Mouse (Mus musculus): ENCODE measurements around the gene Dhx16.
A peak's percentile ranks its signal among the peaks of the same experiment; 100 is the strongest.
"Not testable (repeated sequence)": the region's sequence is repeated elsewhere in the genome, so short reads cannot be mapped to it uniquely, and the experiment has no call there.

The Dhx16 gene

DNA sequence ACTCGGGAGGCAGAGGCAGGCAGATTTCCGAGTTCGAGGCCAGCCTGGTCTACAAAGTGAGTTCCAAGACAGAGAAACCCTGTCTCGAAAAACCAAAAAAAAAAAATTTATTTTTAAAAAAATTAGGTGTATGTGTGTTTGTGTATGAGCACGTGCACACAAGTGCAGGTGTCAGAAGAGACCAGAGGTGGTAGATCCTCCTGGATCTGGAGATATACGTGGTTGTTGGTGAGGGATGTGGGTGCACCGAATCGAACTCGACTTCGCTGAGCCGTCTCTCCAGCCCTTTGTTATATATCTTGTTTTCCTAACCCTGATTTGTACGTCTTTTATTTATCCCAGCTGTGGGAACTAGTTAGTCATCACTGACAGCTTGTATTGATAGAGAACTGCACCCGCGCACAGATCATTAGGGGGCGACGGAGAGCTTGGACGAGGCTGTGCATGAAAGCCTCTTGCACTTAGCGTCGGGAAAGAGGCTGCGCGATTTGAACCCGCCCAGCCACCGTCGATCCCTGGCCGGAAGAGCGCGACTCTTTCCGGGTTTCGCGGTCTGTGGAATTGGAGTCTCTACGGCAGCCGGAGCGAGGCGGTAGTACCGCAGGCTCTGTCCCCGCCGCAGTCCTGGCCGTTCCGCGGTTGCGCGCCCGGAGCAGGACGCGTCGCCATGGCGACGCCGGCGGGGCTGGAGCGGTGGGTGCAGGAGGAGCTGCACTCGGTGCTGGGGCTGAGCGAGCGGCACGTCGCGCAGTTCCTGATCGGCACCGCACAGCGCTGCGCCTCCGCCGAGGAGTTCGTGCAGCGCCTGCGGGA, at the start of gene Dhx16:
Gene Dhx16, plus strand, starts transcription at position 575 of the 813 bp plus-strand sequence.
- DNase-seq = peak; percentile 91 to 93

DNA sequence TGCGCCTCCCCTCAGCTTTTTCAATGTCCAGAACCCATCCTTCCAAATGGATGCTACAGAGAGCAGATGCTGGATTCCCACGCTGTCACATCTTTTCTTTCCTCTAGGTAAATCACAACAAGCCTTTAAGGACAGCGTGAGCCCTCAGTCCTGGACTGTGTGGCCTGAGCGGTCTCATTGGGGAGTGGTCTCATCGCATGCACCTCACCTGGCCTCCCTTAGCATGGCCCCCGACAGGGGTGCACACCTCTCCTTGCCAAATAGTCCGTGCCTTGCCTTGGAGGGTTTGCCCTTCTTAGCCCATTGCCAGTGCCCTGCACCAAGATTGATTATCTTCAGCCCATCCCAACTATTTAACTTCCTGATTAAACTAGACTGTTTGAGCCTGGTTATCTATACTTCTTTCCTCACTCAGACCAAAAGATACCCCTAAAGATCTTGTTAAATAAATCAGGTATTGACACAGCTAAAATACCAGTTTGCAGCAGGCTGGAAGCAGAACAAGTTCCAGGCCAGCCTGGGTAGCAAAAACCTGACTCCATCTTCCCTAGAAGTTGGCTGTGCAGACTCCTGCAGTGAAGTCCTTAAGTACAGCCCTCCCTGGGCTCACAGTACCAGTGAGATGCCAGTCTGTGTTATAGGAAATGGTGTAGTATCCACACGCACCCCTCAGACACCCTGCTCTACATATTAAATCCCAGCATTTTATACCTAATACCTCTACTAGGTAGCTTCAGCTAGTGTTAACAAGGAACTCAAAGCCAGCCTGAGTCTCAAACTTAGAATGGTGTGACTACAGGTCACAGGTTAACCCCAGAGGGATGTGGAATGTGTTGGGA, 47.0 kb upstream of the Dhx16 start:
- no peak for DNase-seq

DNA sequence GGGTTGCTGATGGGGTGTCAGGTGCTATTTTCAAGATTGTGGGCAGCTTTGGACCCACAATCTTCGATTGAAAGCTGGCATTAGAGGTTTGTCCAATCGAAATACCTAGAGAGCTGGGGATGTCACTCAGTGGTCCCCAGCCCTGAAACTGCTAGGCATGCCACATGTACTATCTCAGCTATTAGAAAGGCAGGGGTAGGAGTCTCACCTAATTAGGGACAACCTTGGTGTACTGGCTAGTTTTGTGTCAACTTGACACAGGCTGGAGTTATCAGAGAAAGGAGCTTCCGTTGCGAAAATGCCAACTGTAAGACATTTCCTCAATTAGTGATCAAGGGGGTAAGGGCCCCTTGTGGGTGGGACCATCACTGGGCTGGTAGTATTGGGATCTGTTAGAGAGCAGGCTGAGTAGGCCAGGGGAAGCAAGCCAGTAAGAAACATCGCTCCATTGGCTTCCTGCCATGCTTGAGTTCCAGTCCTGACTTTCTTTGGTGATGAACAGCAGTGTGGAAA, 46.3 kb upstream of the Dhx16 start:
- DNase-seq = no peak

GRCm38 (mm10) chr17:35833894-35834293, 45.7 kb upstream of the Dhx16 start:
- no peak for DNase-seq

GRCm38 (mm10) chr17:35834696-35835422, 44.8 kb upstream of the Dhx16 start:
- no peak for DNase-seq

GRCm38 (mm10) chr17:35835424-35836140, 44.0 kb upstream of the Dhx16 start:
- no peak for DNase-seq

DNA sequence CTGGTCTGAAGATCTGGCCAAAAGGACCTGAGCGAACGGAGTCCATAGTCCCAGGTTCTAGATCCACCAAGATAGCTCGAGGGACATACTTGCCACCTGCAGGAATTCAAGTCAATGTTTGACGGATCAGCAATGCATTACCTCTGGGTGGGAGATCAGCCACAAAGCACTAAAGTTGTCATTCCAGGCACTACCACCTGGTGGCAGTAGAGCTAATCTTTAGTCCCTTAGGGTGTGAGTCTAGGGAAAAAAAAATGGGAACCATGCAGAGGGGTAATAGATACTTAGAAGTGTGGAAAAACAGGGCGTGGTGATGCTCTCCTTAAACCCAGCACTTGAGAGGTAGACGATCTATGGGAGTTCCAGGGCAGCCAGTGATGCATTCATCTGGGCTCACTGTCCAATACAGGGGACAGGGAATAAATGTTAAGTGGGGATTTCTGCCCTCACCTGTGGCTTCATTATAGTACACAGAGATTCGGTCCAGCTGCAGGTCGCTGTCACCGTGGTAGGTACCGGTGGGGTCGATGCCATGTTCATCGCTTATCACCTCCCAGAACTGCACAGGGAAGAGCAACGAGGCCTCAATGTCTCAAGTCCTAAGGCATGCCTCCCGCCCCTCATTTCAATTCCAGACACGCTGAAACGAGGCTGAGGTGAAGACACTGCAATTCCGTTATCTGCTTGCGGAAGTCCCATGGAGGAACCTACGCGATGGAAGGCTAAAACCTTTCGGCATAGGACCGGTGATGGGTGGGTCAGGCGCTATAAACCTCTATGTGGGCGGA, 43.2 kb upstream of the Dhx16 start:
- peak; percentile 86 to 89 for DNase-seq

GRCm38 (mm10) chr17:35836991-35837422, 42.6 kb upstream of the Dhx16 start:
- DNase-seq = peak; percentile 64 to 70

GRCm38 (mm10) chr17:35837487-35837886, 42.1 kb upstream of the Dhx16 start:
- DNase-seq = peak; percentile 55 to 62

DNA sequence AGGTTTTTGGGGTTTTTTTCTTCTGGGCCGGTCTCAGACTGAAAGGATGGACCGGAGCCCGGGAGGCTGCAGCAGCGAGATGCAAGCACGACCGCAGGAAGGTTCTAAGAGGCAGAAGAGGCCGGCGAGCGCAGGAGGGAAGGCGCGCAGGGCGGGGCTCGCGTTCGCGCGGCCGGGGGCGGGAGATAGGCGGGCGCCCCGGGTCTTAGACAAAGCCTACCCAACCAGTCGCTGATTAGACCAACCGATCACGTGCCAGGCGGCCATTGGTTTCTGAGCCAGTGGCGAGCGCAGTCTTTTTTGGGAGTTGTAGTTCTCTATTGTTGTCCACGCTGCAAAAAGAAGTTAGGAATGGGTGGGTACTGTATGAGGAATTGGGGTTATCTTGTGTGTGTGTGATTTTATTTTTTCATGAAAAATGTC, 41.5 kb upstream of the Dhx16 start, which contains the start of gene Tubb5:
Gene Tubb5, minus strand, starts transcription at position 185 of the 423 bp plus-strand sequence.
- DNase-seq = peak; percentile 91

DNA sequence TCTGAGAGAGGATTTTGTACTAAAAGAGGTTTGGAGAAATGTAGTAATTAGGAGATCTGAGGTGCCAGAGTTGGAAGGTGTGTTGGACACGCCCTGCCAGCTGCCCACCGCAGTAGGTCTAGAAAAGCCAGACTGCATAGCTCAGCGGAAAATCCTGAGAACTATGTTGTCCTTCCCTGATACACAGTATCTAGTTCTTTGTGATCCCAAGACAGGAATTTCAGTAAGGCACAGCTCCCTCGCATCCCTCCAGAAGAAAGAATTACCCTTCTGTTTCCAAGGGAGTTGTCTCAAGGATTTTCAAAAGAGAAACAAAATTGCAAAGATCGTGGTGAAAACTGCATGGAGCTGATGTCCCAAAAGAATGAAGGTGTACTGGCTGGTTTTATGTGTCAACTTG, 41.0 kb upstream of the Dhx16 start:
- DNase-seq = no peak

GRCm38 (mm10) chr17:35839002-35839401, 40.6 kb upstream of the Dhx16 start:
- DNase-seq = not testable (repeated sequence)

DNA sequence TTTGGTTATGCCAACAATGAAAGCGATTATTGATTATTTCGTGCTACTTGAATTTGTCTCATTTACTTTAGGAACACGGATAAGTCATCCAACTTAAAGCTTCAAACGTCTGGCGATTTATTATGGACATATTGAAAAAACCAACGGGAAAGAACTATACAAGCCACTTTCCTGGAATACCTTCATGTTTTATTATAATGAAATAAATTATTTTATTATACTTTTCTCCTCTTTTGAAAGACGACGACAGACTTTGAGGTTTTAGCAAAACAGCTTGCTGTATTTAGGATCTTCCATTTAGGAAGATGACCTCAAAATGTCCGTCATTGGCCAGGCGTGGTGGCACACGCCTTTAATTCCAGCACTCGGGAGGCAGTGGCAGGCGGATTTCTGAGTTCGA, 39.1 kb upstream of the Dhx16 start:
- DNase-seq = no peak

DNA sequence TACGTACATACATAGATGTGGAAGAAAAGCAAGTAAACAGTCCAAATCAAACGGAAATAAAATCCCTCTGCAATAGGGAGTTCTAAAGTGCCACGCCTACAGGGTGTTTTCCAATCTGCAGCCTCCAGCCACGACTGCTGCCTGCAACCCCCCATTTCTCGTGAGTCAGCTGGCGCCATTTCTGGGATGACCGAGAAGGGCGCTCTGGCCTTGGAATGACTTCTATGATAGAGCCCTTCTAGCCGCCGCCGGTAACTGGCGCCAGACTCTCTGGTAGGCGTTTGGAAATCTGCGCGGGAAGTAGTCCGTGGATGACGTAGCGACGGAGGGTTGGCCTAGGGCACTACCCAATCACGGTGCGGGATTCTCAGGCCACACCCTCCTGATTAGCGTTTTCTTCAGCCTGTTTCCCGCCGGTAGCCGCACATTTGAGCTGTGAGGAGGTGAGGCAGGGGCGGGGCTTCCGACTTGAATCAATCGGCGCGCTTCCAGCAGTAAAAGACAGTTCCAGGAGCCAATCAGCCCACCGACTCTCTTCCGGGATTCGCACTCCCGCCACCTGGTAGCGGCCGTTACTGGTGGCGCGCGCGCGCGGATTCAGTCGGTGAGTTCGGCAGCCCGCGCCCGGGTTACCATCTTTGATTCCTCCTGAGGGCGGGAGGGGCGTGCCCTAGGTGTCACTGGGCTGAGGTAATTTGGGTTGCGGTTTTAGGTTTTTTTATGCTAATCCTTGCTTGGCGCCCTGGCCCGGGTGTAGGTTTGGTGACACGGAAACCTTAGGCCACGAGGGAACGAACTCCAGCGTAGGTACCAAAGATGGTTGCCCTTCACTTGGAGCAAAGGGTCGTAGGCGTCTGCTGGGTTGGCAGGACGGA, 38.3 kb upstream of the Dhx16 start, which contains the start of gene Mdc1:
Gene Mdc1, plus strand, starts transcription at position 440 of the 875 bp plus-strand sequence.
- peak; percentile 98 to 99 for DNase-seq

GRCm38 (mm10) chr17:35842006-35842405, 37.6 kb upstream of the Dhx16 start:
- DNase-seq = no peak

DNA sequence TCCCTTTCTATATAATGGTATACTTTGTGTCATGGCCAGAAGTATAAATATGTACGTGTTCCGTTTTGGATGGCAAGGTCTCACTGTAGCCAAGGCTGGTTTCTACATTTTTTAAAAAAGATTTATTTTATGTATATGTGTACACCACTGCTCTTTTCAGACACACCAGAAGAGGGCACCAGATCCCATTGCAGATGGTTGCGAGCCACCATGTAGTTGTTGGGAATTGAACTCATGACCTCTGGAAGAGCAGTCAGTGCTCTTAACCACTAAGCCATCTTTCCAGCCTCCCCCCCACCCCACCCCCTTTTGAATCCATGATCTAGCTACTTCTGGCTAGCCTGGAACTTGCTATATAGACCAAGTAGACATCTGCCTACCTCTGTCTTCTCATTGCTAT, 36.1 kb upstream of the Dhx16 start:
- DNase-seq = peak; percentile 24 to 27

DNA sequence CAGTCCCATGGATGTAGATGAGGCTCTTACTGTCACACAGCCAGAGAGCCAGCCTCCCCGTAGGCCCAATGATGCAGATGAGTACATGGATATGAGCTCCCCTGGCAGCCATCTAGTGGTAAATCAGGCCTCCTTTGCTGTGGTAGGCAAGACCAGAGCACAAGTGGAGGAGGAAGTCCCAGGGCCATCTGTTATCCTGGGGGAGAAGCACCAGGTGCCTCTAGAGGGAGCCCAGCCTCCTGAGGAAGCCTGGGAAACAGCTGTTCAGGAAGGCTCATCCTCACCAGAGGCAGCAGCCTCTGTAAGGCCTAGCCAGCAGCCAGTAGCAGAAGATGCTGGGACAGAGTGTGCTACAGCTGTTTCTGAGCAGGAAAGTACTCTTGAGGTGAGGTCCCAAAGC, 31.5 kb upstream of the Dhx16 start:
- DNase-seq = no peak

DNA sequence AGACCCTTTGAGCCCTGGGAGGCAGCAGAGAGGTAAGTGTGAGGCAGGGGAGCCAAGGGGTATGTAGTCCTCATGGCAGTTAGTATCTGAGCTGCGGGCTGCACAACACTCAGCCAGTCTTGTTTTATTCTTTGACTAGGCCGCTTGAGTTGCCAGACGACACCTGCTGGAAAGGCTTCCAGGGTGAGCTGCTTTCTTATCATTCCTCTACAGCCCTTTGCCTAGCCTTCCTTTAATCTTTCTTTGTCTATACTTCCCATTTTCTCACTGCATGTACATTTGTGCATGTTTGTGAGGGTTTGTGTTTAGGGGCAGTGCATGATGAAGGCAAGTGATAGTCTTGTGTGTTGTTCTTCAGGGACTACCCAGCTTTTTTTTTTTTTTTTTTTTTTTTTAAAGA, 28.6 kb upstream of the Dhx16 start:
- no peak for DNase-seq

GRCm38 (mm10) chr17:35859371-35859770, 20.2 kb upstream of the Dhx16 start:
- no peak for DNase-seq

DNA sequence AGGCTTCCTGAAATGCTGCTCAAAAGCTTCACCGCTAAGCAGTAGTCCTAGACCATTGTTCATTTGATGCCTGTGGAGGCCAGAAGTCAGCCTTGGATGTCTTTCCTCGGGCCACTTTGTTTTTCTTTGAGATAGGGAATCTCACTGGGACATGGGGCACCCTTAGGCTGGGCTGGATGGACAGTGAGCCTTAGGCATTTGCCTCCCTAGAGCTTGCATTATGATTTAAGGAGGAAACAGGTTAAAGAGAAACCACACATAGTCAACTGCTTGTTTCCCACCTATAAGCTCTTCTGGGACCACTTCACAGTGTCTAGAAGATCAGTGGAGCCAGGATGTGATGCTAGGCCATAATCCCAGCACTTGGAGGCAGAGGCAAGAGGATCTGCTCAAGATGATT, 19.8 kb upstream of the Dhx16 start:
- no peak for DNase-seq

Measured in B cell, adult 2 months (primary cell).